Mouse (Mus musculus) heart, embryonic 10.5 days (tissue): Measurements from ENCODE around the gene Arid1b. TPM values are rescaled to one million over a fixed set of nuclear protein-coding genes. Genes with fewer than 3 reads are reported as not detected.

ENCODE experiments used
- DNase-seq: peaks from one replicate; pipeline ENCODE4 v3.0.0-alpha.2; 2017; ENCODE audit warnings: low spot score
- H3K27ac ChIP-seq: fragments of 300-500 bp; sonication (generic); 2 replicates; pipeline ENCODE4 v1.5.1; 2016; ENCODE audit warnings: mild to moderate bottlenecking
- H3K27me3 ChIP-seq: fragments of 300-500 bp; sonication (generic); 2 replicates; pipeline ENCODE4 v1.6.1; 2016; ENCODE audit warnings: mild to moderate bottlenecking; ENCODE audit not compliant: poor library complexity, insufficient read depth, severe bottlenecking
- H3K36me3 ChIP-seq: fragments of 300-500 bp; sonication (generic); 2 replicates; pipeline ENCODE4 v1.6.1; 2016; ENCODE audit warnings: mild to moderate bottlenecking, moderate library complexity
- H3K4me1 ChIP-seq: fragments of 300-500 bp; sonication (generic); 2 replicates; pipeline ENCODE4 v1.6.1; 2016; ENCODE audit warnings: mild to moderate bottlenecking
- H3K4me3 ChIP-seq: fragments of 300-500 bp; sonication (generic); 2 replicates; pipeline ENCODE4 v1.5.1; 2016; ENCODE audit warnings: mild to moderate bottlenecking, moderate library complexity
- H3K9me3 ChIP-seq: fragments of 300-500 bp; sonication (generic); 2 replicates; pipeline ENCODE4 v1.6.1; 2016; ENCODE audit warnings: mild to moderate bottlenecking, moderate library complexity
- WGBS: fragments of 180-500 bp; shearing (Covaris S2); methylation state at CpG from one replicate; pipeline ENCODE4 v1.1.7; 2016; 5-methylcytosine and 5-hydroxymethylcytosine counted together
- polyA plus RNA-seq: library from polyadenylated mRNA; unstranded; fragments of >200 nt; fragmentation: Nextera tagmentation; extraction: Ambion mirVana; gene quantifications from 2 replicates; pipeline ENCODE4 v1.2.1, GENCODE M21; 2016

Gene Arid1b
- polyA plus RNA-seq, 1 experiment from 2014 or later = 8.4 TPM

GRCm38 (mm10) chr17:5217852-5218845, 224.0 kb downstream of the Arid1b start:
- no peaks in the 10 kb centered on the region for H3K36me3 ChIP-seq
- no peak overlapping the region for H3K27ac ChIP-seq
- no peaks in the 10 kb centered on the region for H3K9me3 ChIP-seq
- DNase-seq = no peak
- 81% methylated on average over 9 of the region's 9 CpGs for WGBS
- H3K4me1 ChIP-seq = peaks cover 40% of the 10 kb centered on the region
- H3K4me3 ChIP-seq = no peak overlapping the region
- no peaks in the 10 kb centered on the region for H3K27me3 ChIP-seq

GRCm38 (mm10) chr17:5218955-5219557, 224.9 kb downstream of the Arid1b start:
- Histone ChIP-seq H3K36me3 (no peaks in the 10 kb centered on the region), H3K4me1 (peaks cover 35% of the 10 kb centered on the region)
- WGBS = 82% methylated on average over 6 of the region's 6 CpGs

DNA sequence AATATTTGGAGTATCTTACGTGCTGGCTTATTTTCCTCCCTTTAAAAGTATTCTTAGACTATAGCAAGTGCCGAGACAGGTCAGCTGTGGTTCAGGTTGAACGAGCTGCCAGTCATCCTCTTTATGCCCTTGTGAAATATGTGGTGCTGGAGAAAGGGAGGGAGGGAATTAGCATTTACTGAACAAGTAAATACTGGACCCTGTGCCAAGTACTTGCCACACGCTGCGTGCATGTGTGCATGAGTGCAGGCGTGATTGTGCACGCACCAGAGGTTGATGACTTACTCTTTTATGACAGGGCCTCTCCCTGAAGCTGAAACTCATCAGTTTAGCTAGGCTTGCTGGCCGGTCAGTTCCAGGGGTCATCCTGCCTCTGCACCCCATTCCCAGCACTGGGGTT, 226.9 kb downstream of the Arid1b start:
- Histone ChIP-seq H3K4me3 (no peak overlapping the region), H3K36me3 (no peaks in the 10 kb centered on the region), H3K4me1 (peaks cover 43% of the 10 kb centered on the region), H3K27me3 (no peaks in the 10 kb centered on the region), H3K27ac (no peak overlapping the region), H3K9me3 (no peaks in the 10 kb centered on the region)
- no peak for DNase-seq
- 79% methylated on average over 8 of the region's 8 CpGs for whole genome bisulfite sequencing

More at GRCm38 (mm10) chr17:5218955-5219557, 224.9 kb downstream of the Arid1b start:
- Histone ChIP-seq H3K4me3 (no peak overlapping the region), H3K27me3 (no peaks in the 10 kb centered on the region), H3K9me3 (no peaks in the 10 kb centered on the region), H3K27ac (no peak overlapping the region)
- no peak for DNase-seq

DNA sequence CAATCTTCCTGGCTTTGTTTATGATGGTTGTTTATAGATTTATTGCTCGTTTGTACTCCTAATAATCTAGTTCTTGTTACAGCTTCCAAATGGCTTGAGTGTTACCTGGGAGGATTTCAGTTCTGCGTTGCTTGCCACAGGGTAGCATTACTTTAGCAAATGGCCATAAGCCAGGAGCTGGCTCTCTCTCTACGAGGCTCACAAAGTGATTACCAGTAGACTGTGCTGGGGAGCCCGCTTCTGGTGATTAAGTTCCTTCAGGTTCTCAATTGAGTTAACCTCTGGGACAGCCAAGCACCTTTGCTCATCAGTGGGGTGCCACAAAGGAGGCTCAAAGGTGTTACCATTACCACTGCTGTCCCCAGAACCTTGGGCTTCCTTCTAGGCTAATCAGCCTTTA, 227.4 kb downstream of the Arid1b start:
- Histone ChIP-seq H3K4me3 (no peak overlapping the region), H3K27me3 (no peaks in the 10 kb centered on the region), H3K27ac (no peak overlapping the region), H3K4me1 (peaks cover 44% of the 10 kb centered on the region), H3K9me3 (no peaks in the 10 kb centered on the region), H3K36me3 (no peaks in the 10 kb centered on the region)
- WGBS = 74% methylated on average over 4 of the region's 4 CpGs
- DNase-seq = no peak

GRCm38 (mm10) chr17:5222827-5223226, 228.7 kb downstream of the Arid1b start:
- H3K27ac ChIP-seq = no peak overlapping the region
- H3K9me3 ChIP-seq = no peaks in the 10 kb centered on the region
- no peak for DNase-seq
- WGBS = 64% methylated on average over 2 of the region's 2 CpGs
- H3K36me3 ChIP-seq = no peaks in the 10 kb centered on the region
- peaks cover 42% of the 10 kb centered on the region for H3K4me1 ChIP-seq
- no peak overlapping the region for H3K4me3 ChIP-seq
- no peaks in the 10 kb centered on the region for H3K27me3 ChIP-seq

DNA sequence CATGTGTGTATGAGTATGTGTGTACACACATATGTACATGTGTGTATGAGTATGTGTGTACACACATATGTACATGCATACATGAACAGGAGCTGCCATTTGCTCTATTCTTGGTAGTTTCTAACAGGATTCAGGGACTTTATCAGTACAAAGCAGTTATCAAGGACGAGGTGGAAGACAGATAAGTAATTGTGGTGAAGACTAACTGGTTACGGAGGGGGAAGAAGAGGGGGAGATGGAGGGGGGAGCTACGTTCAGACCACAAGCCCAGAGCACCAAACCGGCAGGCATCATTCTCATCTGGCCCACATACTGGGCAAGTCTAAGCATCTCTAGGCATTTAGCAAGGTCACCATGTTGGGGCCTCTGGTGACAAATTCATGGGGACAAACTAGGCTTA, 230.8 kb downstream of the Arid1b start:
- peaks cover 44% of the 10 kb centered on the region for H3K4me1 ChIP-seq
- H3K4me3 ChIP-seq = no peak overlapping the region
- H3K36me3 ChIP-seq = no peaks in the 10 kb centered on the region
- H3K9me3 ChIP-seq = no peaks in the 10 kb centered on the region
- no peaks in the 10 kb centered on the region for H3K27me3 ChIP-seq
- no peak overlapping the region for H3K27ac ChIP-seq
- DNase-seq = no peak
- WGBS = 49% methylated on average over 4 of the region's 4 CpGs

- H3K36me3 ChIP-seq = no peaks in the 10 kb centered on the region
- no peak overlapping the region for H3K27ac ChIP-seq
- no peak for DNase-seq
- H3K9me3 ChIP-seq = no peaks in the 10 kb centered on the region
- H3K4me1 ChIP-seq = peaks cover 36% of the 10 kb centered on the region
- no peaks in the 10 kb centered on the region for H3K27me3 ChIP-seq
- 39% methylated on average over 6 of the region's 6 CpGs for WGBS
- H3K4me3 ChIP-seq = no peak overlapping the region
Measured at GRCm38 (mm10) chr17:5227136-5227535, 233.0 kb downstream of the Arid1b start.

- no peaks in the 10 kb centered on the region for H3K27me3 ChIP-seq
- no peak overlapping the region for H3K27ac ChIP-seq
- peaks cover 42% of the 10 kb centered on the region for H3K4me1 ChIP-seq
- no peaks in the 10 kb centered on the region for H3K36me3 ChIP-seq
- H3K9me3 ChIP-seq = no peaks in the 10 kb centered on the region
- peak; percentile 72 for DNase-seq
- whole genome bisulfite sequencing = 83% methylated on average over 14 of the region's 14 CpGs
- H3K4me3 ChIP-seq = no peak overlapping the region
Measured at GRCm38 (mm10) chr17:5227950-5228615, 234.0 kb downstream of the Arid1b start.

DNA sequence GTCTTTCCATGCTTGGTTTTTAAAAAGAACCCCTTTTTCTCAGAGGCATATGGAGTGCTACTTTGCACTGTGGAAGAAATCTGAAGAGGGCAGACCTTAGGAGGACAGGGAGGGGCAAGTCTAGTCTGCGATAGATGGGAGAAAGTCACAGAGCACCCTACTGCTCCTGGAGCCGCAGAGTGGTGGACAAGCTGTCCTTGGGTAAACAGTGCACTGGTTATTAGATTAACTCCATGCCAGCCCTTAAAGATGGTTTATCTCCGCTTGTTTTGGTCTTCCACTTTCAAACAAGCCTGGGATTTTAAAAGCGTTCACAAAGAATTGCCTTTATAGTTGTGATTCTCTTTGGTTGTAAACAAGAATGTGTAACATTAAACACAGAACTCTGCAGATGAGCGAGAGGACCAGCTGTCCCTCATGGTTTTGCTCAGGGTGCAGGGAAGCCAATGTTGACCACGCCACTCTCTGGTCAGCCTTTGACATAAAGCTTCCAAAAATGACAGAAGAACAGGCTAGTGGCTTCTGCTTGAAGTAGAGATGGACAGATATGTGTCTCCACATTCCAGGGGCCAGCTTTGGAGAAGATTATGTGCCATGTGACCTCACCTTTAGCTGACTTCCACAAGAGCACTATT, 234.6 kb downstream of the Arid1b start:
- 85% methylated on average over 6 of the region's 6 CpGs for WGBS
- Histone ChIP-seq H3K27ac (no peak overlapping the region), H3K4me1 (peaks cover 42% of the 10 kb centered on the region), H3K9me3 (no peaks in the 10 kb centered on the region), H3K4me3 (no peak overlapping the region), H3K27me3 (no peaks in the 10 kb centered on the region), H3K36me3 (no peaks in the 10 kb centered on the region)
- no peak for DNase-seq

DNA sequence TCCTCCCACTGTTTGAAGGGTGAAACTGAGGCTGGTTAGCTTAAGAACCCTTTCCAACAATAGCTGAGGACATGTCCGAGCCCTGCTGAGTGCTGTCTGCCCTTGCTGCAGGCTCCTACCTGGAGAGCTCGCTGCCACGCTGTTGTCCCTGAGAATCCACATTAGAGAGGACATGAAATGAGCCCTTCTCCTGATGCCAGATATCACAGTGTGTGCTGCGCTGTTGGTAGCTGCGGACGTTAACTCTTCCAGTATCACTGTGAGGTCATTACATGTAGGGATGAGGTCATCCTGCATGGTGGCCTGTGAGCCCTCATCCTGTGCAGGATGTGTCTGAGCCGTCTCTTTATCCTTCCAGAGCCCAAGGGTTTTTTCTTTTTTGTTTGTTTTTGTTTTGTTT, 235.9 kb downstream of the Arid1b start:
- no peak overlapping the region for H3K4me3 ChIP-seq
- DNase-seq = peak; percentile 72
- WGBS = 63% methylated on average over 7 of the region's 7 CpGs
- no peaks in the 10 kb centered on the region for H3K27me3 ChIP-seq
- H3K9me3 ChIP-seq = no peaks in the 10 kb centered on the region
- H3K4me1 ChIP-seq = peaks cover 41% of the 10 kb centered on the region
- H3K27ac ChIP-seq = no peak overlapping the region
- H3K36me3 ChIP-seq = no peaks in the 10 kb centered on the region

DNA sequence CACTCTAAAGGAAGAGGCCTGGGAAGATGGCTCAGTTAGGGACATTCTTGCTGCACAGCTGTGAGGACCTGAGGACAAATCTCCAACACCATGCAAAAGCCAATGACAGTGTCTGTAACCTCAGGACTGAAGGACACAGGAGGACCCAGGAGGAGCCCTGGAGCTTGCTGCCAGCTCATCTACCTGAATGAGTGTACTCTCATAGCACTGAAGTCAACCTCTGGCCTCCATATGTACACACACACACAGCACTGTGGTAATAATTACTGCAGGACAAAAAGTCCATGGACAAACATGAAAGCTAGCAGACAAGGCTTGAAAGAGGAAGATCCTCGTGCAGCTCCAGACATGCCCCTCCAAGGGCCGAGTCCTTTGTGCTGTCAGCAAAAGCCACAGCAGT, 238.0 kb downstream of the Arid1b start:
- 50% methylated on average over 2 of the region's 2 CpGs for WGBS
- H3K4me1 ChIP-seq = peaks cover 29% of the 10 kb centered on the region

DNA sequence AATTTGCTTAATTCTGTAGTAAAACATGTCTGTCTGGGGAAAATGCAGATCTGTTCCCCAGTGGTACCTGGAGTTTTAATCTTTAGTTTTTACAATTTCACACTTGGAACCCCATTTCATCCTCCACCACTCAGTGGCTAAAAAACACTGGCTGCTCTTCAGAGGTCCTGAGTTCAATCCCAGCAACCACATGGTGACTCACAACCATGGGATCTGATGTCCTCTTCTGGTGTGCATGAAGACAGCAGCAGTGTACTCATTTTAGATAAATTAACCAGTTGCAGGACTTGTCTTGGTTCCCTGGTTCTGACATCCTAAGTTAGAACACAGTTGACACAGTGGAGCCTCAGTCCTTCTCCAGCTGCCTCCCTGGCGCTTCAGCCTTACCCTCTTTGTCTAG, 239.9 kb downstream of the Arid1b start:
- H3K27ac ChIP-seq = no peak overlapping the region
- no peak overlapping the region for H3K4me3 ChIP-seq
- no peak for DNase-seq
- H3K27me3 ChIP-seq = no peaks in the 10 kb centered on the region
- no peaks in the 10 kb centered on the region for H3K9me3 ChIP-seq
- no peaks in the 10 kb centered on the region for H3K36me3 ChIP-seq
- peaks cover 43% of the 10 kb centered on the region for H3K4me1 ChIP-seq
- 100% methylated on average over 1 of the region's 1 CpGs for WGBS

More for the DNA sequence above, 238.0 kb downstream of the Arid1b start:
- DNase-seq = no peak
- no peak overlapping the region for H3K4me3 ChIP-seq
- H3K9me3 ChIP-seq = no peaks in the 10 kb centered on the region
- H3K27ac ChIP-seq = no peak overlapping the region
- H3K27me3 ChIP-seq = no peaks in the 10 kb centered on the region
- H3K36me3 ChIP-seq = no peaks in the 10 kb centered on the region
